Mouse (Mus musculus): ENCODE results near the gene Lonrf2.

- TF ChIP-seq CTCF (conservative IDR thresholded peaks at IDR 0.05; ENCODE audit: insufficient read depth, insufficient read length, low read depth, low read length) (no peak), POLR2A (IDR thresholded peaks at IDR 0.05; ENCODE audit: low read depth, low read length) (no peak)
Observed at GRCm38 (mm10) chr1:38866242-38866641, 29.7 kb upstream of the Lonrf2 start.

Measured in kidney, adult 2 months (tissue).